Mouse (Mus musculus) adrenal gland, adult 2 months (tissue): Measurements from ENCODE around the gene Fgf14. TPM values are rescaled to one million over a fixed set of nuclear protein-coding genes. Genes with fewer than 3 reads are reported as not detected.
"Not testable (repeated sequence)": the region's sequence is repeated elsewhere in the genome, so short reads cannot be mapped to it uniquely, and the experiment has no call there.

Source experiments
- DNase-seq: peaks from one replicate; pipeline ENCODE4 v3.0.0; 2021
- polyA plus RNA-seq: library from polyadenylated mRNA; depleted of rRNA; stranded (reverse); fragments of >200 nt; gene quantifications from 2 replicates; pipeline ENCODE4 v1.2.3, GENCODE M21; 2012
- total RNA-seq, 2 experiments: library from RNA; stranded (reverse); gene quantifications; 2 replicates each; pipeline ENCODE4 v1.2.3; 2021

Gene Fgf14
- total and polyA plus RNA-seq, 3 experiments: 0.28 to 1.1 (median 1.0) TPM

DNA sequence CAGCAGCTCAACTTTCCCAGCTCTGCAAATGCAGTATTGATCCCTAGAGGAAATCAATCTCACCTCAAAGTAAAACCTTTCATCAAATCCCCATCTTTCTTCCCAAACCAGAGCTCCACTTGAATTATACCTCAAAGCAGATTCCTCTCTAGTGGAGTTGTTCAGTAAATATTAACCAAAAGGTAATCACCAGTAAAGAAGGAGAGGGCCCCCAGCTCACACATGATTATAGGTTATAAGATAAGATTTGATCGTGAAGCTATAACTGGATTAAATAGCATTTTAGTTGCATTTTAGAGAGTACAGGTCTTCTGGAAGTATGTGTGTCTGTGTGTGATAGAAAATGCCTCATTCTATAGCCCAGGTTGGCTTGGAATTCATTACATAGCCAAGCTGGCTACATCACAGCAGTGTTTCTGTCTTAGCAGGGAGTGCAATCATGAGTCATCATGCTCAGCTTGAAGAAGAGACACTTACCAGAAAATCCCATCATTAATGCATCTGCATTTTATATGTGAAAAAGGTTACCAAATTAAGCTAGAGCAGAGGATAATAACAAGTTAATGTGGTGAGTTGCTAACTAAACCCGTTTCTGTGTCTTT, 202.8 kb downstream of the Fgf14 start:
- DNase-seq: no peak

DNA sequence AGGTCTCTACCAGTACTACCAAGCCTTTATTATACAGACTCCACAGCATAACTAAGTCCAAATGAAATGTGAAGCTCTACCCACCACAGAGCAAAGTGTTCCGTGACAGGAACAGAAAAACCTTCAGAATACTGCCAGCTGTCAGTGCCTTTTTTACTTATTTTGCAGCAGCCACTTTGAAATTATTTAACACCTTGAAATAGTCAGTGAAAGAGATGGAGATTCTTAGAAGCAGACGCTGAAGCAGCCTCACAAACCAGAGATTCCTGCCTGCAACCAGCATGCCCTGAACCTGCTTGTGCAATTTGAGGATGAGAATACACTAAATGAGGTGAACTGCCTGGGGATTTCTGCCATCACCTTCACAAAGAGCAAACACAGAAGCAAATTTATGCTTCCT, 206.0 kb downstream of the Fgf14 start:
- DNase-seq: no peak

GRCm38 (mm10) chr14:124455120-124455519, 221.8 kb downstream of the Fgf14 start:
- DNase-seq: no peak

GRCm38 (mm10) chr14:124446096-124446840, 230.7 kb downstream of the Fgf14 start:
- DNase-seq: no peak

DNA sequence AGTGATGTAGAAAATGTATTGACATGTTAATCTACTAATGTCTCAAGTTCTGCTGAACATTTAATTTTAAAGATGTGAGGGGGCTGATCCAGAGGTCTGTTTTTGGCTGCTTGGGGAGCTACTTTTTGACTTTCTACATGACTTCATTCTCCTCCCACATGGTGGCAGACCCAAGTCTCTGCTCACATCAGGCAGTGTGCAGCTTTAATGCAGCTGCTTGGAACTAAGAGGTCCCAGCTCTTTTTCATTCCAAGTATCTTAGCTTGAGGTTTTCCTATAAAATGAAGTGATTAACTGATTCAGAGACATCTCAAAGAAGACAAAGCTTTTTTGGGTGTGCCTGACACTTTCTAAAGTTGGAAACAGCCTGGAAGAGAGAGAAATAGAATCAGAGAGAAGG, 232.1 kb downstream of the Fgf14 start:
- no peak for DNase-seq

DNA sequence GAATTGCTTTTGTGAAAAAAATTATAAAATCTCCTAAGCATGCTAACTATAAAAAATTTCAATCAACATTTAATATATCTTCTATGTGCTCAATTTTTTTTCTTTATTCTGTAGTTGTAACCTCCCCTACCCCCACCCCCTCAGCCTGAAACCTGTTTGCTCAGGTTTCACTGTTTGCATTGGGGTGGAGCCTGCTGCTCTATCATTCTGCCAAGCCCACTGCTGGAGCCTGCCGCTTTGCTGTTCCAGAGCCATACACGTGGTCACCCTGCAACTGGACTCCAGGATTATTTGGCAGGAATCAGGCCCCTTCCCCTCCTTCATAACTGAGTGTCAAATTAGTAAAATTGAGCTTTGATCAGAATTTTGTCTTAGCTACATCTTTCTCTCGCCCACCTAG, 237.6 kb downstream of the Fgf14 start:
- DNase-seq: not testable (repeated sequence)

GRCm38 (mm10) chr14:124411890-124412289, 265.0 kb downstream of the Fgf14 start:
- no peak for DNase-seq

- no peak for DNase-seq
Observed at GRCm38 (mm10) chr14:124410945-124411344, 266.0 kb downstream of the Fgf14 start.

GRCm38 (mm10) chr14:124328391-124328790, 348.5 kb downstream of the Fgf14 start:
- peak; percentile 8 for DNase-seq

DNA sequence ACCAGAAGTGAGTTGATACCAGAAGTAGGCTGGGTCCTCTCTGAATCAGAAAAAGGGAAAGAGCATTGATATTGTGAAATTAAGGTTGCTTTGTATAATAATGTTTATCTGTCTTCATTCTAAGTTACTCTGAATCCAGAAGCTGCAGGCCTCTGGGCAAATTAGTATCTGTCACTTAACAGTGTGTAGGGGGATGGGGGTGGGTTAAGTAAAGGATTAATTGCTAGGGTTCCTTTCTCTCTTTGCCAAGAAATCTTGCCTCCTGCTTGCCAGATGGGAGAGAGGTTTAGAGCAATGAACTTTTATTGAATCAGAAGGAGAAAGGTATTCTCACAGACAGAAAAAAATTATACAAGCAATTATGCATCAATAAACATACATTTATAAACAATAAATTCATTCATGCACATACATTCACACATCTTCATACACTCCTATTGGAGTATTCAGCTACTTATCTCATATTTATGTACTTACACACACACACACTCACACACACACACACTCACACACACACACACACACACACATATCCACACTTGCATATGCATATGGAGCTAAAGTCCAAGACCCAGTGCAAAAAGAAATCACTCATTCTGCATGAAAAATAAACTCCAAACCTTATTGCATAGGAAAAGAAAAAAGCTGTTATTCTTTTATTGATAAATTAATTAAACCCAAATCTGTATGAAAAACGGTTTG, 357.8 kb downstream of the Fgf14 start:
- no peak for DNase-seq

DNA sequence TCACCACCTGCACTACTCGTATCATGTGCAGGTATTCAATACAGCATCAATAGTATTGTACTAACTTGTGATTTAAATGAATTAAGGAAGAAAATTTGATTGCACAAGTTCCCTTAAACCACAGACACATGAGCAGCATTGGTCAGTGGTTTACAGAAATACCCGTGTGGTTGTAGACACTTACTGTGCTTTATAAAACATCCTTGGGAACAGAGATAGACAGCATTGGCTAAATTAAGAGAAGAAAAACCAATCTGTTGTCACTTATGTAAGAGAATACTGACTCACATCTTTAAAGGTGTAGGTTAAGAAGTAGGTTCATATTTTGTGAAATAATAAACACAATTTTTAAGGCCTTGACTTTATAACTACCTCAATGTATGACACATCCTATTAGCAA, 361.4 kb downstream of the Fgf14 start:
- DNase-seq: no peak

GRCm38 (mm10) chr14:124287027-124287426, 389.9 kb downstream of the Fgf14 start:
- DNase-seq: no peak

GRCm38 (mm10) chr14:124278384-124278944, 398.5 kb downstream of the Fgf14 start:
- DNase-seq: no peak

GRCm38 (mm10) chr14:124266977-124267376, 409.9 kb downstream of the Fgf14 start:
- DNase-seq: no peak

DNA sequence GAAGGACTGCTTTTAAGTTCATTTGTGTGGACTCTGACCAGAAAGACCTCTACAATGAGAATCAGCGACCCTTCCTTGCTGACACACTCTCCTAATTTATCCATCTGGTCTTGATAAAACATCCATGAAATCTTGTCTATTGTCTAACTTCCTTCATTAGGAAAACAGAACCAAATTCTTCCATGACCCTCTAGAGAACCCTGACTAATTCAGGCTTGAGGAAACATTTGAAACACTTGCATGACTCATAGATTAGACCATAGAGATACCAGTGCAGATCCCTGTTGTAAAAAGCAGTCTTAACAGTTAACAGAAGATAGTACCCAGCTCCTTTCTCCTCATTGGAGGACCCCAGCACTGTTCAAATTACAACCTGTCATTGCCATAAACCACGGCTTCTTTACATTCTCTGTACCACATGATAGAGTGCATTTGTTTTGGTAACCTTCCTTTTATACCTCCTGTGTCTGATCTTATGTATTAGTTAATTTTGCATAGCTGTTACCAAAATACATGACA, 412.3 kb downstream of the Fgf14 start:
- DNase-seq: no peak

- DNase-seq: no peak
Observed at GRCm38 (mm10) chr14:124263199-124263598, 413.7 kb downstream of the Fgf14 start.

DNA sequence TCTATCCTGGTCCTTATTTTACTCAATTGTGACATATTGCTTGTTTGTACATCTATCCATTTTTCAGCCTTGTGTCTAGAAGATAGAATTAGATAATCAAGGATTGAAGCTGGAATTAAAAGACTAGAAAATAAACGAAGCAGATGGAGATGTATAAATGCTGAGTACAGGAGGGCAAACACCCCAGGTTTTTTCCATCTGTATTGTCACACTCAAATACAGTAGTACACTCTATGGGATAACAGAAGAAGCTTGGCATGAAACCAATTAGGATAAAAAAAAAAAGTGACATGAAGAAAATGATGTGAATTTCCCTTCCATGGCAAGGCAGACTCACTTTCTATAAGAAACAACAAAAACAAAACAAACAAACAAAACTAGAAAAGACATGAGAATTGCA, 429.4 kb downstream of the Fgf14 start:
- DNase-seq: no peak

- DNase-seq: no peak
Observed at GRCm38 (mm10) chr14:124223445-124223844, 453.5 kb downstream of the Fgf14 start.

DNA sequence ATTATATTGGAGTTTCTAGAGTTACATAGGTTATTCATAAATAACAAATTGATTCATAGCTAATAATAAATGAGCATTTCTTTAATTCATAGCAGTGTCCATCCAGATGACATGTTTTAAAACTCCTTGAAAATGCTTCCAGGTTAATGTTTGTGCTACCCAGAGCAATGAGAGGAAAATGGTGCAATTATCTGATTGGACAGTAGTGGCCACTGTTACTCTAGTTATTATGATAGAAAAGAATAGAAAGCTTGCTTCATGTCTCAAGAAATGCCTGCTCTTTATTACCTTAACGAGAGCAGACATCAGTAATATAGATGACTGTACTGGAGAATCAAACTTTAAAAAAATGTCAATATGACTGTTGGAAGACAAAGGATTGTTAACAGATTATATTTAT, 454.5 kb downstream of the Fgf14 start:
- no peak for DNase-seq

GRCm38 (mm10) chr14:124220979-124221378, 455.9 kb downstream of the Fgf14 start:
- no peak for DNase-seq

- DNase-seq: no peak
Observed at GRCm38 (mm10) chr14:124195806-124196205, 481.1 kb downstream of the Fgf14 start.

GRCm38 (mm10) chr14:124195331-124195730, 481.6 kb downstream of the Fgf14 start:
- DNase-seq: no peak

DNA sequence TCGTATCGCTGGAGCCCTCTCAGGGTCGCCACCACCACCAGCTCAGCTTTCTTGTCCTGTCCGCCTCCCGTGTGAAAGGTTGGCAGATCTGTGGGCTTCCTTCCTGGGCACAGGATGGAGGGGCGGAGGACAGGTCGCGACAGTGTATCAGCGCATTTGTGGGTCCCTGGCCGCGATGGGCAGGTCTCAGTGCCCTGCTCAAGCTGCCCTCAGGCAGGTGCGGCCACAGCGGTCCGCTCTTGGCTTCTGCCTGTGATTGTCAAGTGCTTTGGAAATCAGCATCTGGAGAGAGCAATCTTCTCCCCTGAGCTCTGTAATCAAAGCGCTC, 484.1 kb downstream of the Fgf14 start:
- DNase-seq: no peak
